Mouse (Mus musculus) heart, embryonic 13.5 days (tissue): ENCODE results near the gene Tnnc2. TPM values are rescaled to one million over a fixed set of nuclear protein-coding genes. Genes with fewer than 3 reads are reported as not detected.

Source experiments
- ATAC-seq: fragments of 200-750 bp; cut with Nextera tagmentation; 2 replicates; pipeline ENCODE4 v1.8.0; 2017; ENCODE audit warnings: moderate TSS enrichment; ENCODE audit not compliant: insufficient number of reproducible peaks, low FRiP score, low TSS enrichment; ENCODE audit errors: extremely low read depth
- H3K27ac ChIP-seq: fragments of 300-500 bp; sonication (generic); replicated peaks from 2 replicates; pipeline ENCODE4 v1.5.1; 2015; ENCODE audit warnings: moderate library complexity, mild to moderate bottlenecking, inconsistent platforms
- H3K27me3 ChIP-seq: fragments of 300-500 bp; sonication (generic); replicated peaks from 2 replicates; pipeline ENCODE4 v1.6.1; 2015; ENCODE audit warnings: mild to moderate bottlenecking, inconsistent platforms
- H3K36me3 ChIP-seq: fragments of 300-500 bp; sonication (generic); 2 replicates; pipeline ENCODE4 v1.6.1; 2015; ENCODE audit warnings: mild to moderate bottlenecking, inconsistent platforms
- H3K4me1 ChIP-seq: fragments of 300-500 bp; sonication (generic); 2 replicates; pipeline ENCODE4 v1.6.1; 2015; ENCODE audit warnings: inconsistent platforms
- H3K4me2 ChIP-seq: fragments of 300-500 bp; sonication (generic); 2 replicates; pipeline ENCODE4 v1.6.1; 2015; ENCODE audit warnings: inconsistent platforms, mild to moderate bottlenecking, moderate library complexity
- H3K4me3 ChIP-seq: fragments of 300-500 bp; sonication (generic); 2 replicates; pipeline ENCODE4 v1.5.1; 2015; ENCODE audit warnings: moderate library complexity, mild to moderate bottlenecking, inconsistent platforms
- H3K9ac ChIP-seq: fragments of 300-500 bp; sonication (generic); 2 replicates; pipeline ENCODE4 v1.6.1; 2015; ENCODE audit warnings: inconsistent platforms, mild to moderate bottlenecking, moderate library complexity
- H3K9me3 ChIP-seq: fragments of 300-500 bp; sonication (generic); 2 replicates; pipeline ENCODE4 v1.6.1; 2016; ENCODE audit warnings: inconsistent platforms
- WGBS: fragments of 180-500 bp; shearing (Covaris S2); methylation state at CpG from one replicate; pipeline ENCODE4 v1.1.7; 2015; ENCODE audit warnings: mixed read lengths; 5-methylcytosine and 5-hydroxymethylcytosine counted together
- polyA plus RNA-seq: library from polyadenylated mRNA; unstranded; fragments of >200 nt; fragmentation: Nextera tagmentation; extraction: Ambion mirVana; gene quantifications from 2 replicates; pipeline ENCODE4 v1.2.1, GENCODE M21; 2015

Gene Tnnc2
- polyA plus RNA-seq, 1 experiment from 2014 or later = 1.0 TPM

DNA sequence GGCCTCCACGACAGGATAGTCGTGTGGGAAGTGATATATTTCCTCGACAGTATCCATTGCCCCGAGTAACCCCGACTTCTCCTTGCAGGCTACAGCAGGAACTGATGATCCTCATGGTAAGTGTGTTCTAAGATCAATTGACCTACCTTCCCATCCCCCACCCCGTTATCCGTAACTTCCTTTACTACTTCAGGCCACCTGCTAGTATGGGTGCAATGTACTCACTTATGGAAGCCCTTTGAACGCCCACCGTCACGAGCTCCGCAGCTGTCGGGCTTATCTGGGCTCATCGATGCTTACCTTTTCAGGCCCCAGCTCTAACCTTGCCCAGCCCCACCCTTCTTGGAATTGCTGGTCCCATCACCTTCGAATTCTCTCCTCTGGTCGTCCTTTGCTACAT lies 9.5 kb downstream of the Tnnc2 start:
- peak overlapping the region; percentile 79 for H3K27ac ChIP-seq
- no peaks in the 10 kb centered on the region for H3K9me3 ChIP-seq
- H3K27me3 ChIP-seq = no peaks in the 10 kb centered on the region
- no peak for ATAC-seq
- peak overlapping the region; percentile 98 for H3K4me3 ChIP-seq
- H3K36me3 ChIP-seq = peaks cover 59% of the 10 kb centered on the region
- H3K4me1 ChIP-seq = peaks cover 36% of the 10 kb centered on the region
- peak overlapping the region; percentile 95 for H3K4me2 ChIP-seq
- 2% methylated on average over 15 of the region's 15 CpGs for WGBS
- H3K9ac ChIP-seq = peak overlapping the region; percentile 95

- H3K4me1 ChIP-seq = peaks cover 36% of the 10 kb centered on the region
- peak within 1 kb of the TSS; percentile 95 for H3K4me2 ChIP-seq
- peak within 1 kb of the TSS; percentile 87 for H3K27ac ChIP-seq
- 2% methylated on average over 53 of the region's 53 CpGs for WGBS
- H3K9me3 ChIP-seq = no peaks in the 10 kb centered on the region
- peak within 1 kb of the TSS; percentile 95 for H3K9ac ChIP-seq
- ATAC-seq = peak; percentile 98
- H3K27me3 ChIP-seq = no peaks in the 10 kb centered on the region
- peak within 1 kb of the TSS; percentile 98 for H3K4me3 ChIP-seq
- H3K36me3 ChIP-seq = peaks cover 67% of the 10 kb centered on the region
These were observed 10.3 kb downstream of the Tnnc2 start, which contains the start of gene Ube2c for GRCm38 (mm10) chr2:164769258-164770037. Gene Ube2c, plus strand, starts transcription at chr2:164769898.

- 89% methylated on average over 15 of the region's 15 CpGs for WGBS
- Histone ChIP-seq H3K4me3 (no peak overlapping the region), H3K4me1 (peaks cover 32% of the 10 kb centered on the region), H3K27me3 (no peaks in the 10 kb centered on the region), H3K27ac (peak overlapping the region; percentile 78), H3K36me3 (peaks cover 71% of the 10 kb centered on the region), H3K9ac (0 out of 2 replicates have a peak overlapping the region, but pooled peaks have one; percentile 13), H3K9me3 (no peaks in the 10 kb centered on the region), H3K4me2 (0 out of 2 replicates have a peak overlapping the region, but pooled peaks have one; percentile 9)
- ATAC-seq = no peak
These were observed 11.8 kb downstream of the Tnnc2 start for GRCm38 (mm10) chr2:164767812-164768540.

- Histone ChIP-seq H3K9me3 (no peaks in the 10 kb centered on the region), H3K4me2 (no peak overlapping the region), H3K27me3 (no peaks in the 10 kb centered on the region), H3K9ac (no peak overlapping the region), H3K4me3 (no peak overlapping the region), H3K36me3 (peaks cover 72% of the 10 kb centered on the region), H3K27ac (peak overlapping the region; percentile 33; the same call in 1 of the 2 replicates), H3K4me1 (peaks cover 26% of the 10 kb centered on the region)
- 68% methylated on average over 3 of the region's 3 CpGs for WGBS
- no peak for ATAC-seq
These were observed 13.9 kb downstream of the Tnnc2 start for GRCm38 (mm10) chr2:164765841-164766240.

GRCm38 (mm10) chr2:164762593-164762992 lies 17.2 kb downstream of the Tnnc2 start:
- Histone ChIP-seq H3K4me2 (no peak overlapping the region), H3K36me3 (peaks cover 95% of the 10 kb centered on the region), H3K4me1 (peaks cover 21% of the 10 kb centered on the region), H3K4me3 (no peak overlapping the region), H3K27ac (no peak overlapping the region), H3K9ac (no peak overlapping the region), H3K27me3 (no peaks in the 10 kb centered on the region), H3K9me3 (no peaks in the 10 kb centered on the region)
- 79% methylated on average over 7 of the region's 7 CpGs for WGBS
- ATAC-seq = no peak

DNA sequence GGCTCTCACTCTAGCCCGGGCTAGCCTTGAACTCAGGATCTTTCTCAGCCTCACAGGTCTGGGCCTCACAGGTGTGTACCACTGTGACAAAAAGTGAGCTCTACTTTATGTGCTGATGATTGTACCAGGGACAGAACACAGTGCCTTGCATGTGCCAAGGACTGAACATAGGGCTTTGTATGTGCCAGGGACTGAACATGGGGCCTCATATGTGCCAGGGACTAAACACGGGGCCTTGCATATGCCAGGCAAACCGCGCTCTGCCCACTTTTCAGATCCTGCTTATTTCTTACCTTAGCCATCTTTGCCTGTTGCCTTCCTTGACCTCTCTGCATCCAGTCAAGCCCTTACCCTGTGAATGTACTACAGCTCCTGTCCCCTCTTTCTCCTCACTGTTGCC lies 17.8 kb downstream of the Tnnc2 start:
- H3K4me1 ChIP-seq = peaks cover 21% of the 10 kb centered on the region
- no peak overlapping the region for H3K4me3 ChIP-seq

GRCm38 (mm10) chr2:164761502-164761901 lies 18.3 kb downstream of the Tnnc2 start:
- 77% methylated on average over 2 of the region's 2 CpGs for WGBS
- Histone ChIP-seq H3K27me3 (no peaks in the 10 kb centered on the region), H3K9me3 (no peaks in the 10 kb centered on the region), H3K27ac (0 out of 2 replicates have a peak overlapping the region, but pooled peaks have one; percentile 21), H3K4me1 (peaks cover 21% of the 10 kb centered on the region), H3K4me2 (no peak overlapping the region), H3K36me3 (peaks cover 95% of the 10 kb centered on the region), H3K4me3 (no peak overlapping the region), H3K9ac (no peak overlapping the region)
- ATAC-seq = no peak

More for the DNA sequence above, 17.8 kb downstream of the Tnnc2 start:
- H3K27me3 ChIP-seq = no peaks in the 10 kb centered on the region
- no peak overlapping the region for H3K4me2 ChIP-seq
- H3K27ac ChIP-seq = 0 out of 2 replicates have a peak overlapping the region, but pooled peaks have one; percentile 21
- WGBS = 93% methylated on average over 4 of the region's 4 CpGs
- no peak overlapping the region for H3K9ac ChIP-seq
- no peak for ATAC-seq
- no peaks in the 10 kb centered on the region for H3K9me3 ChIP-seq
- H3K36me3 ChIP-seq = peaks cover 95% of the 10 kb centered on the region

- no peak overlapping the region for H3K4me2 ChIP-seq
- ATAC-seq = no peak
- no peaks in the 10 kb centered on the region for H3K9me3 ChIP-seq
- H3K9ac ChIP-seq = no peak overlapping the region
- H3K4me1 ChIP-seq = peaks cover 32% of the 10 kb centered on the region
- H3K27ac ChIP-seq = 0 out of 2 replicates have a peak overlapping the region, but pooled peaks have one; percentile 1
- no peak overlapping the region for H3K4me3 ChIP-seq
- 70% methylated on average over 4 of the region's 4 CpGs for WGBS
- peaks cover 95% of the 10 kb centered on the region for H3K36me3 ChIP-seq
- H3K27me3 ChIP-seq = no peaks in the 10 kb centered on the region
These were observed 19.5 kb downstream of the Tnnc2 start for GRCm38 (mm10) chr2:164760059-164760833.

DNA sequence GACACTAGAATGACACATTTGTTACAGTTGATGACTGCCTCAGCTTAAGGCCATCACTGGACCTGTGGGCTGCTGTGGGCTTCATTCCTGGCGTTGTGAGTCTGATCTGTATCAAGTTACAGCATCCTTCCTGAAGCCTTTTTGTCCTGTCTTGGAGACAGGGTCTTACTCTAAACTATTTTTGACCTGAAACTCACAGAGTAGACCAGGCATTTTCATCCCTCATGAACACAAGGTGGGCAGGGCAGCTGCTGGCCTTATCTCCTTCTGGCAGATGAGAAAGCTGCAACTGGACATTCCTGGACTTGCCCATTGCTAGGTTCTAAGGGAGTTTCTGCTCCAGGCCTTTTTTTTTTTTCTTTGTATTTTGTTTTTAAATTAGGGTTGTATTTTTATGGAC lies 21.1 kb downstream of the Tnnc2 start:
- Histone ChIP-seq H3K9ac (no peak overlapping the region), H3K27me3 (no peaks in the 10 kb centered on the region), H3K9me3 (no peaks in the 10 kb centered on the region), H3K4me1 (peaks cover 47% of the 10 kb centered on the region), H3K27ac (peak overlapping the region; percentile 21; the same call in 1 of the 2 replicates), H3K4me3 (no peak overlapping the region), H3K4me2 (no peak overlapping the region), H3K36me3 (peaks cover 100% of the 10 kb centered on the region)
- 55% methylated on average over 1 of the region's 1 CpGs for WGBS
- ATAC-seq = no peak

GRCm38 (mm10) chr2:164757841-164758240 lies 21.9 kb downstream of the Tnnc2 start:
- no peaks in the 10 kb centered on the region for H3K27me3 ChIP-seq
- H3K4me1 ChIP-seq = peaks cover 47% of the 10 kb centered on the region
- no peak overlapping the region for H3K4me3 ChIP-seq
- no peak overlapping the region for H3K4me2 ChIP-seq
- H3K27ac ChIP-seq = no peak overlapping the region
- no peak for ATAC-seq
- WGBS = 87% methylated on average over 11 of the region's 11 CpGs
- H3K9me3 ChIP-seq = no peaks in the 10 kb centered on the region
- H3K36me3 ChIP-seq = peaks cover 100% of the 10 kb centered on the region
- H3K9ac ChIP-seq = no peak overlapping the region

- WGBS = 46% methylated on average over 2 of the region's 2 CpGs
- ATAC-seq = no peak
- H3K27me3 ChIP-seq = no peaks in the 10 kb centered on the region
- peak overlapping the region; percentile 75 for H3K9ac ChIP-seq
- H3K9me3 ChIP-seq = no peaks in the 10 kb centered on the region
- H3K36me3 ChIP-seq = peaks cover 100% of the 10 kb centered on the region
- H3K4me2 ChIP-seq = peak overlapping the region; percentile 47
- peaks cover 31% of the 10 kb centered on the region for H3K4me1 ChIP-seq
- H3K27ac ChIP-seq = peak overlapping the region; percentile 94
- H3K4me3 ChIP-seq = no peak overlapping the region
These were observed 25.0 kb downstream of the Tnnc2 start for GRCm38 (mm10) chr2:164754800-164755199.
